Mouse (Mus musculus) kidney, embryonic 16.5 days (tissue): ENCODE measurements at regions not wholly inside any gene's neighbourhood (a gene's known extent, or its start where the extent isn't known, plus 50 kb on each side); places are given as distances from the start of the nearest gene placed in this dataset.
A peak's percentile ranks its signal among the peaks of the same experiment; 100 is the strongest.

ENCODE experiments used
- ATAC-seq: fragments of 200-750 bp; cut with Nextera tagmentation; 2 replicates; pipeline ENCODE4 v1.8.0; 2017; ENCODE audit warnings: moderate TSS enrichment; ENCODE audit not compliant: low FRiP score, low TSS enrichment
- H3K27ac ChIP-seq: fragments of 300-500 bp; sonication (generic); 2 replicates; pipeline ENCODE4 v1.5.1; 2014; ENCODE audit warnings: low read length
- H3K27me3 ChIP-seq: fragments of 300-500 bp; sonication (generic); 2 replicates; pipeline ENCODE4 v1.6.1; 2014; ENCODE audit warnings: low read length, control low read depth, mixed read lengths; ENCODE audit not compliant: insufficient read depth
- H3K36me3 ChIP-seq: fragments of 300-500 bp; sonication (generic); 2 replicates; pipeline ENCODE4 v1.6.1; 2014; ENCODE audit warnings: low read length, control low read depth, mixed read lengths; ENCODE audit not compliant: insufficient read depth
- H3K4me1 ChIP-seq: fragments of 300-500 bp; sonication (generic); 2 replicates; pipeline ENCODE4 v1.6.1; 2014; ENCODE audit warnings: low read length, control low read depth, mixed read lengths; ENCODE audit not compliant: insufficient read depth
- H3K4me2 ChIP-seq: fragments of 300-500 bp; sonication (generic); replicated peaks from 2 replicates; pipeline ENCODE4 v1.6.1; 2014; ENCODE audit warnings: low read depth, low read length
- H3K4me3 ChIP-seq: fragments of 300-500 bp; sonication (generic); 2 replicates; pipeline ENCODE4 v1.5.1; 2014; ENCODE audit warnings: mild to moderate bottlenecking, low read length
- H3K9ac ChIP-seq: fragments of 300-500 bp; sonication (generic); replicated peaks from 2 replicates; pipeline ENCODE4 v1.6.1; 2014; ENCODE audit warnings: low read length
- H3K9me3 ChIP-seq: fragments of 300-500 bp; sonication (generic); 2 replicates; pipeline ENCODE4 v1.6.1; 2016; ENCODE audit warnings: low read length, control low read depth
- WGBS: fragments of 180-500 bp; shearing (Covaris S2); extraction: QIAGEN DNeasy Blood & Tissue Kit; methylation state at CpG from one replicate; pipeline ENCODE4 v1.1.7; 2014; 5-methylcytosine and 5-hydroxymethylcytosine counted together

DNA sequence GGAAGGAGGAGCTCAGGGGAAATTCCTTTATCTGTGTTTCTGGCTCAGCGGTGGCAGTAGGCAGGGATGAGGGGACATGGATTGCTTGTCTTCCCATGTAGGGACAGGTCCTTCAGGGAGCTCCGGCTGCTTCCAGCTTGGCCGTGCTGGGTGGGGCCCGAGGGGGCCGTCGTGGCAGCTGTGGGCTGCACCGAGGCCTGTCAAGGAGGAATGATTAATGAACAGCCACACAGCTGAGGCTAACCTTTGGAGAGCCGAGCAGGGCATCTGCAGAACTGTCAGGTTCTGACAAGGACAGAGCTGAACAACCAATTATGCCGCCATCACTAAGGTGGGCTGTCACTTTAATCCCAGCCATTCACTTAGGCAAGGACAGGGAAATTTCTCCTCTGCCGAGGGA, 300.0 kb downstream of the 3100002H09Rik start:
- no peak overlapping the region for H3K27ac ChIP-seq
- ATAC-seq: no peak
- H3K4me3 ChIP-seq: no peak overlapping the region
- no peaks in the 10 kb centered on the region for H3K36me3 ChIP-seq
- 6% methylated on average over 10 of the region's 10 CpGs for WGBS
- no peak overlapping the region for H3K9ac ChIP-seq
- peaks cover 4% of the 10 kb centered on the region; the same call in 1 of the 2 replicates for H3K27me3 ChIP-seq
- H3K4me2 ChIP-seq: no peak overlapping the region
- no peaks in the 10 kb centered on the region for H3K9me3 ChIP-seq
- H3K4me1 ChIP-seq: peaks cover 6% of the 10 kb centered on the region; the same call in 1 of the 2 replicates

DNA sequence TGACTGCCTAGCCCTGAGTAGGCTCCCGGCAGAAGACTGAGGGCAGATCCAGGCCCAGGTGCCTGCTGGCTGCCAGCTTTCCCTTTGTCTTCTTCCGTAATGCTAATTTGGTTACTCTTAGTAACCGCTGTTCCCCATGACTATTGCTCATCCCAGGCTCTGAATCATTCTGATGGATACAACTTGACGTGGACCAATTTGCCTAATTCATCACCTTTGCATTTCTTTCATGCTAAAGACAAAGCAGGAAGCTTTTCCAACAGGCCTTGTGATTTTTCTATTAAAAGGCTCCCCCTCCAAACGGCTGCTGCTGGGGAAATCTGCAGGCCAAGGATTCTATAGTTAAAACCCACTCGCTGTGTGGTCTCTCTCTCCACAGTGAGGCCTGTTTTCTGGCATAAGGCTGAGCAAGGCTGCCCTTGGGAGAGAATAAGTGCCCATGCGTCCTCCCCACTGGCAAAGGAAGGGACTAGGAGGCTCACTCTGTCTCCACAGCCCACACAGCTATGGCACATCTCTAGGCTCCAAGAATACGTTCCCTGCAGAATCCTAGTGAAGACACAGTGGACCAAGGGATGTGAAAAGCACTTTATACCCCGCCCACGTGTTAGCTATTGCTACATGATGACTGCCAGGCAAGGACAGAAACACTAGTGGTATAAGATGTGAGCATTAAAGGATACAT, 304.6 kb downstream of the 3100002H09Rik start:
- WGBS: 73% methylated on average over 10 of the region's 10 CpGs

DNA sequence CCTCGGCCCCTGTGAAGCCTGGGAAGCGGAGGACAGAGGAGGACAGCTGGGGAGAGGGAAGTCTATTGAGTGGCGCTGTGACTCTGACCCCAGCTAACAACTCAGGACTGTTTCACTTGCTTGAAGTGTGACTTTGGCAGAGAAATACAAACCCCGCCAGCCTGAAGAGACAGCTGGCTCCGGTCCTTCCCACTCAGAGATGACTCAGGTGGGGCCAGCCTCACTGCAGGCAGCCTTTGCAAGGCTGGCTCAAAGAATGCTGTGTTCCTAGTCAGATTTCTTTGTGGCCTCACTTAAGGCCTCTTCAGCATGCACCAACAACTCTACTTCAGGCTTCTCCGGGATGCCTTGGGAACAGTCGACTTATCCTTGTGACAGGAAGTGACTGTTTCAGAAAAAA, 307.7 kb downstream of the 3100002H09Rik start:
- H3K27me3 ChIP-seq: peaks cover 4% of the 10 kb centered on the region; the same call in 1 of the 2 replicates
- H3K4me1 ChIP-seq: peaks cover 9% of the 10 kb centered on the region; the same call in 1 of the 2 replicates
- no peaks in the 10 kb centered on the region for H3K36me3 ChIP-seq
- H3K9me3 ChIP-seq: no peaks in the 10 kb centered on the region
- H3K9ac ChIP-seq: no peak overlapping the region
- H3K27ac ChIP-seq: no peak overlapping the region
- WGBS: 58% methylated on average over 7 of the region's 7 CpGs
- H3K4me3 ChIP-seq: no peak overlapping the region
- ATAC-seq: no peak
- H3K4me2 ChIP-seq: no peak overlapping the region

More for the DNA sequence above, 304.6 kb downstream of the 3100002H09Rik start:
- Histone ChIP-seq H3K9me3 (no peaks in the 10 kb centered on the region), H3K27ac (no peak overlapping the region), H3K27me3 (no peaks in the 10 kb centered on the region; the same call in 1 of the 2 replicates), H3K4me3 (no peak overlapping the region), H3K4me1 (peaks cover 6% of the 10 kb centered on the region; the same call in 1 of the 2 replicates), H3K9ac (no peak overlapping the region), H3K36me3 (no peaks in the 10 kb centered on the region), H3K4me2 (no peak overlapping the region)
- no peak for ATAC-seq

DNA sequence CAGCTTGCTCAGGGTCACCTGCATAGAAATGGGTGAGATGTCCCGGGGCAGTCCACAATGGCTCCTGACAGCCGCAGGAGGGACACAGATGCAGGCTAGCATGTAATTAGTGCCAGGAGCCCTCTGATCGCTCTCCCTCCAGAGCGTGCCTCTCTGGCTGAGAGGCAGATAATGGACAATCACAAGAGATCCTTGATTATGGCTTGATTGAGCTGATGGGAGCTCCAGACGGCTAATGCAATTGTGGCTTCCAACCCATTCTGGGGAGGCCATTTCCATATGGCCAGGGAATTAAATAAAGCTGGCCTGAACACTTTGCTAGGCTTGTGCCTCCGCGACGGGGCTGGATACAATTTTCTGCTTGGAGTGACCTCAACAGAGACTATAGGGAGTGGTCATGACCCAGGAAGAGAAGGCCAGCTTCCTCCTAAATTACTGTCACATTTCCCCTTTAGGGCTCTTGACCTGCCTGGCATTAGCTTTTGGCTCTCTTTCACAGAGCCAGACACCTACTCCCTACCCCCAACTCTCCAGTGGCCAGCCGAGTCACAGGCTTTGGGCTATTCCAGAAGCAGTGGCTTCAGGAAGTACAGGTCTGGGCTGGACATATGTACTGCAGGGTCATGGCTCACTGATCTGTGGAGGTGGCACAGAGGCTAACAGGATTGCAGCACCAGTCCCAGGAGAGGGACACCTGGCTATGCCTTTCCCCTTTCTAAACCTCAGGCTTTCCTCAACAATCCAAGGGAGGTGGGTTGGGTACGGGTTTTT, 311.8 kb downstream of the 3100002H09Rik start:
- Histone ChIP-seq H3K4me3 (no peak overlapping the region), H3K4me1 (peaks cover 17% of the 10 kb centered on the region; the same call in 1 of the 2 replicates), H3K4me2 (no peak overlapping the region), H3K27me3 (peaks cover 4% of the 10 kb centered on the region), H3K36me3 (no peaks in the 10 kb centered on the region), H3K27ac (no peak overlapping the region), H3K9me3 (no peaks in the 10 kb centered on the region), H3K9ac (no peak overlapping the region)
- peak; percentile 73; the same call in 1 of the 2 replicates for ATAC-seq
- 36% methylated on average over 10 of the region's 10 CpGs for WGBS

DNA sequence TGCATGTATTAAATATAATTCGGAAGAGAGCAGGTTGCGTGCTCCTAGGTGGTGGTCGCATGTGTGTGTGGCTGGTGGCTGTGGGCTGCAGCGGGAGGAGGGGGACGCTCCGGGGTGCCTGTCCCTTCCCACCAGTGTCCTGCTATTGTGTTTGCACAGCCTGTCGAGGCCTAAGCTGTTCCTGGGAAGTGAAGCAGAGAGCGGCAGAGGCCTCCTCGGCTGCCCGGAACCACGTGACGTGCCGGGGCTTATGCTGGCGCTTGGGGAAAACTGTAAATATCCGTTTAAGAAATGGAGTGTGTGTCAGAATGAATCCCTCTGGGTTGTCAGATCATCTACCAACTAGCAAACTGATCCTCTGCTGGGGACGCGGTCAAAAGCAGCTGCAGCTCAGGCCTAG, 318.3 kb downstream of the 3100002H09Rik start:
- Histone ChIP-seq H3K4me2 (no peak overlapping the region), H3K27ac (no peak overlapping the region), H3K4me1 (0 out of 2 replicates have a peak, but pooled peaks cover 3% of the 10 kb centered on the region), H3K27me3 (no peaks in the 10 kb centered on the region; the same call in 1 of the 2 replicates), H3K9me3 (no peaks in the 10 kb centered on the region), H3K9ac (no peak overlapping the region), H3K4me3 (no peak overlapping the region), H3K36me3 (no peaks in the 10 kb centered on the region)
- ATAC-seq: no peak
- 48% methylated on average over 17 of the region's 17 CpGs for WGBS

DNA sequence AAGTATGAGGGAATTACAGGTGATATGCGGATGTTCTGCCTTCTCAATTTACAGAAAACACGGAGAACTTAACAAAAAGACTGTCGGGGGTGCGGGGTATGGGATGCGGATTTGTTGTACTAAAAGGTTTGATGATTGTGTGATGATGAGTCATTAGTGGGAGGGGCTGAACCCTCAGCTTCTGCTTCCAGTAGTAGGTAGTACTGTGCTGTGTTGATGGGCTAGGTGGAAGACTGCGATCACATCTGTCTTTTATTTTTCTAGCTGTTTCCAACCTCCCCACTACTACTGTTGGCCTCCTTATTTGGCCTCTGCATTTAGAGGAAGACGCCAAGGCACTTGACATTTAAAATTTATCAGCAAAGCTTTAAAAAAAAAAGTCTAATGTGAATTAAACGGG, 318.8 kb downstream of the 3100002H09Rik start:
- no peak overlapping the region for H3K9ac ChIP-seq
- H3K9me3 ChIP-seq: no peaks in the 10 kb centered on the region
- H3K27ac ChIP-seq: no peak overlapping the region
- H3K36me3 ChIP-seq: no peaks in the 10 kb centered on the region
- H3K4me2 ChIP-seq: no peak overlapping the region
- no peaks in the 10 kb centered on the region for H3K4me1 ChIP-seq
- WGBS: 65% methylated on average over 8 of the region's 8 CpGs
- ATAC-seq: no peak
- H3K27me3 ChIP-seq: no peaks in the 10 kb centered on the region; the same call in 1 of the 2 replicates
- H3K4me3 ChIP-seq: no peak overlapping the region

DNA sequence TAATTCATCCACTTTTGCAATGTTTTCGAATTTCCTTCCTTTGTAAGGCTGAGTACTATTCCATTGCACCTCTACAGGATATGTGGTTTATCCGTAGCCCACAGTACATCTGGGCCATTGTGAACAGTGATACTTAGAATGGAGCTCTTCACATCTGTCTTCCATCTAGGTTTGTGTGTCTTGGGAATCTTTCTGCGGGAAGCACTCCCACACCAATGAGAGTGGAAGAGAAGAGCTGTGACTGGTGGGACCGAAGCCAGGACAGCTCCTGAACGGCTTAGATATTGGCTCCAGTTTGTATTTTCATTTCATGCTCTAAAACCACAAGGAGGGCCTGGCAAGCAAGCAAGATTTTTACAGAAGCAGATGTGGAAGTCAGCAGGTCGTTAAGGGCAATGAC, 323.1 kb downstream of the 3100002H09Rik start:
- H3K27me3 ChIP-seq: no peaks in the 10 kb centered on the region; the same call in 1 of the 2 replicates
- WGBS: 53% methylated on average over 6 of the region's 6 CpGs
- no peak overlapping the region for H3K9ac ChIP-seq
- H3K4me1 ChIP-seq: no peaks in the 10 kb centered on the region
- H3K9me3 ChIP-seq: no peaks in the 10 kb centered on the region
- no peak overlapping the region for H3K4me2 ChIP-seq
- no peak for ATAC-seq
- no peaks in the 10 kb centered on the region for H3K36me3 ChIP-seq
- no peak overlapping the region for H3K4me3 ChIP-seq
- no peak overlapping the region for H3K27ac ChIP-seq

DNA sequence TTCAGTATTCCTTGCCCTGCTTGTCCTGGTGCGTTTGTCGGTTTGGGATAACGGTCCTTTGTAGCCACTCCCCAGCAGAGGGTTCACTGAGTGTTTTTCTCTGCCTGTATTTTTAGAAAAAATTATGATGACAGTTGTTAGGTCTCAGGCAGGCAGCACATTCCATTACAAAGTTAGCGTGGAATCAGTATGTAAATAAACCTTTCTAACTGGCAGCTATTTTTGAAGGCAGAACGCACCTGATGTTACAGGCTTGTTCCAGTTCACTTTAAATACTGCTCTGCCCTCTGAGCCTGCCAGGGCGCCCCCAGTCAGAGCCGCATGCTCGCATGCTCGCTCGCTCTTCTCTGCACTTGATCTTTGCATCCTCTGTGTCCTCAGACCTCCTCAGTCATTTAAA, 331.9 kb downstream of the 3100002H09Rik start:
- H3K27me3 ChIP-seq: peaks cover 42% of the 10 kb centered on the region
- no peaks in the 10 kb centered on the region for H3K36me3 ChIP-seq
- no peaks in the 10 kb centered on the region for H3K9me3 ChIP-seq
- no peak overlapping the region for H3K4me3 ChIP-seq
- no peak for ATAC-seq
- peaks cover 13% of the 10 kb centered on the region for H3K4me1 ChIP-seq
- H3K9ac ChIP-seq: no peak overlapping the region
- H3K27ac ChIP-seq: no peak overlapping the region
- WGBS: 12% methylated on average over 10 of the region's 10 CpGs
- no peak overlapping the region for H3K4me2 ChIP-seq

DNA sequence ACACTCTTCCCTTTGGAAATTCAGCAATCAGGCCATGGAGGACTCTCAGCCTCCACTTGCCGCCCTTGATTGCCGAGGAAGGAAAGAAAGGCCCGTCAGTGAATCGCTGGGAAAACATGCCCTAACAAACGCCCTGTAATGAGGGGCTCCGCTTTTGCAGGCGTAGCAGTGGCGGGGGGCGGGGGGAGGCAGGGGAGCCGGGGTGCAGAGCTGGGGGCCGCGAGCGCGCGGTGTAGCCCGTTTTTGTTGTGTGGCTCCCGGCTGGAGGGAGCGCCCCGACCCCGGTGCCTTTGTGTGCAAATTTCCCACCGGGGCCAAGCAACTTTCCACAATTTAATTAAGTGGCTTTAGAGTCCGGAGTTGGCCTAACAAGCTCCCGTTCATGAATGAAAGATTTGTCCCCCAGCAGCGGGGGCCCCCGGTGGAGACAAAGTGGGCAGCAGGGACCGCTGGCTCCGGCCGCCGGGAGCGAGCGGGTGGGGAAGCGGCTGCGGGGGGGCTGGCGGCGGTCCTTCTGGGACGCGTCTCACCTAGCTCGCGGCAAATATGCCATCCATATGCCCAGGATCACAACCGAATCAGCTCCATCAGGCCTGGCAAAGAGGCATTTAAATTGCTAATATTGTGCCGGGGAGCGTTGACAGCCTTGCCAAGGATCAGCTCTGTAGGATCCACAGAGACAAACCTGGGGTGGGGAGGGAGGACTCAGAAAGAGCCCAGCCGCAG, 333.0 kb downstream of the 3100002H09Rik start:
- Histone ChIP-seq H3K9me3 (no peaks in the 10 kb centered on the region), H3K27ac (no peak overlapping the region), H3K9ac (peak overlapping the region; percentile 60), H3K4me2 (peak overlapping the region; percentile 80), H3K27me3 (peaks cover 42% of the 10 kb centered on the region), H3K4me1 (peaks cover 13% of the 10 kb centered on the region), H3K4me3 (peak overlapping the region; percentile 46), H3K36me3 (no peaks in the 10 kb centered on the region)
- WGBS: under 1% methylated on average over 43 of the region's 43 CpGs
- no peak for ATAC-seq
